Comparison of ENCODE assay signal across 8 mouse cellular contexts in genomic region chr5:137610548-137611244, GRCm38 (mm10). TPM values are rescaled to one million over a fixed set of nuclear protein-coding genes. Genes with fewer than 3 reads are reported as not detected.
DNase-seq lines count a peak whose midpoint lies in the region; ATAC-seq lines count a peak whose summit lies in the region.

No protein-coding gene starts in this region.

- no peak overlapping the region for H3K27ac ChIP-seq in forebrain, embryonic 13.5 days
- H3K27ac ChIP-seq in forebrain, embryonic 14.5 days (ENCODE audit: low read depth, low read length): no peak overlapping the region; the same call in 1 of the 2 replicates
- peak overlapping the region; percentile 97 for H3K27ac ChIP-seq in embryonic facial prominence, embryonic 15.5 days (replicated peaks)
- H3K27ac ChIP-seq in hindbrain, embryonic 11.5 days (ENCODE audit: low read depth, low read length): peak overlapping the region; percentile 70; the same call in 1 of the 2 replicates
- H3K27ac ChIP-seq in limb, embryonic 15.5 days: peak overlapping the region; percentile 96
- peak overlapping the region; percentile 78 for H3K27ac ChIP-seq in neural tube, embryonic 13.5 days (replicated peaks)

- DNase-seq in forebrain, embryonic 14.5 days (ENCODE audit: low spot score): no peak
- DNase-seq in hindbrain, embryonic 11.5 days (ENCODE audit: low spot score): peak; percentile 68
- DNase-seq in cerebellum, adult 8-10 months: no peak

- peaks cover 10% of the 10 kb centered on the region; the same call in 1 of the 2 replicates for H3K4me1 ChIP-seq in forebrain, embryonic 13.5 days
- H3K4me1 ChIP-seq in forebrain, embryonic 14.5 days (ENCODE audit: control insufficient read depth, insufficient read depth, low read length): no peaks in the 10 kb centered on the region
- H3K4me1 ChIP-seq in embryonic facial prominence, embryonic 15.5 days: peaks cover 62% of the 10 kb centered on the region
- H3K4me1 ChIP-seq in hindbrain, embryonic 11.5 days (replicated peaks; ENCODE audit: control insufficient read depth, insufficient read depth, low read length): peaks cover 13% of the 10 kb centered on the region; the same call in 1 of the 2 replicates
- peaks cover 62% of the 10 kb centered on the region for H3K4me1 ChIP-seq in limb, embryonic 15.5 days
- peaks cover 21% of the 10 kb centered on the region for H3K4me1 ChIP-seq in neural tube, embryonic 13.5 days (replicated peaks)

- no peaks in the 10 kb centered on the region for H3K36me3 ChIP-seq in forebrain, embryonic 13.5 days (ENCODE audit: poor library complexity, severe bottlenecking)
- no peaks in the 10 kb centered on the region for H3K36me3 ChIP-seq in forebrain, embryonic 14.5 days (ENCODE audit: control insufficient read depth, insufficient read depth, low read length)
- H3K36me3 ChIP-seq in embryonic facial prominence, embryonic 15.5 days: peaks cover 15% of the 10 kb centered on the region
- no peaks in the 10 kb centered on the region for H3K36me3 ChIP-seq in hindbrain, embryonic 11.5 days (ENCODE audit: control insufficient read depth, insufficient read depth, low read length)
- peaks cover 17% of the 10 kb centered on the region for H3K36me3 ChIP-seq in limb, embryonic 15.5 days
- no peaks in the 10 kb centered on the region for H3K36me3 ChIP-seq in neural tube, embryonic 13.5 days

- 19% methylated on average over 11 of the region's 12 CpGs for WGBS in forebrain, embryonic 13.5 days
- 13% methylated on average over 12 of the region's 12 CpGs for WGBS in forebrain, embryonic 14.5 days
- 2% methylated on average over 12 of the region's 12 CpGs for WGBS in embryonic facial prominence, embryonic 15.5 days
- 14% methylated on average over 11 of the region's 12 CpGs for WGBS in hindbrain, embryonic 11.5 days
- WGBS in limb, embryonic 15.5 days: 4% methylated on average over 12 of the region's 12 CpGs
- 20% methylated on average over 12 of the region's 12 CpGs for WGBS in neural tube, embryonic 13.5 days

- H3K27me3 ChIP-seq in forebrain, embryonic 13.5 days: peaks cover 23% of the 10 kb centered on the region
- H3K27me3 ChIP-seq in forebrain, embryonic 14.5 days (replicated peaks; ENCODE audit: control insufficient read depth, insufficient read depth, low read length): 0 out of 2 replicates have a peak, but pooled peaks cover 3% of the 10 kb centered on the region
- H3K27me3 ChIP-seq in embryonic facial prominence, embryonic 15.5 days: no peaks in the 10 kb centered on the region
- H3K27me3 ChIP-seq in hindbrain, embryonic 11.5 days (ENCODE audit: control insufficient read depth, insufficient read depth, low read length): peaks cover 2% of the 10 kb centered on the region; the same call in 1 of the 2 replicates
- H3K27me3 ChIP-seq in limb, embryonic 15.5 days: no peaks in the 10 kb centered on the region
- H3K27me3 ChIP-seq in neural tube, embryonic 13.5 days: peaks cover 21% of the 10 kb centered on the region

- H3K4me3 ChIP-seq in forebrain, embryonic 13.5 days: no peak overlapping the region
- no peak overlapping the region for H3K4me3 ChIP-seq in forebrain, embryonic 14.5 days (ENCODE audit: low read depth, low read length)
- peak overlapping the region; percentile 41 for H3K4me3 ChIP-seq in embryonic facial prominence, embryonic 15.5 days (replicated peaks)
- H3K4me3 ChIP-seq in hindbrain, embryonic 11.5 days (ENCODE audit: low read depth, low read length): no peak overlapping the region; the same call in 1 of the 2 replicates
- peak overlapping the region; percentile 45 for H3K4me3 ChIP-seq in limb, embryonic 15.5 days
- peak overlapping the region; percentile 10 for H3K4me3 ChIP-seq in neural tube, embryonic 13.5 days

- no peaks in the 10 kb centered on the region for H3K9me3 ChIP-seq in forebrain, embryonic 13.5 days (replicated peaks)
- no peaks in the 10 kb centered on the region for H3K9me3 ChIP-seq in forebrain, embryonic 14.5 days (replicated peaks; ENCODE audit: control insufficient read depth, low read length)
- H3K9me3 ChIP-seq in embryonic facial prominence, embryonic 15.5 days (replicated peaks): no peaks in the 10 kb centered on the region
- no peaks in the 10 kb centered on the region for H3K9me3 ChIP-seq in hindbrain, embryonic 11.5 days (ENCODE audit: control insufficient read depth, low read length)
- no peaks in the 10 kb centered on the region for H3K9me3 ChIP-seq in limb, embryonic 15.5 days
- no peaks in the 10 kb centered on the region for H3K9me3 ChIP-seq in neural tube, embryonic 13.5 days

- ATAC-seq in forebrain, embryonic 13.5 days: no peak
- ATAC-seq in forebrain, embryonic 14.5 days: no peak
- ATAC-seq in embryonic facial prominence, embryonic 15.5 days (ENCODE audit: insufficient number of reproducible peaks, low FRiP score, low TSS enrichment, low read depth): peak; percentile 78
- ATAC-seq in hindbrain, embryonic 11.5 days (ENCODE audit: low FRiP score): 0 out of 2 replicates have a peak, but pooled peaks have one; percentile 26
- peak; percentile 72 for ATAC-seq in limb, embryonic 15.5 days (ENCODE audit: insufficient number of reproducible peaks, low FRiP score, low TSS enrichment, low read depth)
- no peak for ATAC-seq in neural tube, embryonic 13.5 days (ENCODE audit: low read depth)
- no peak for ATAC-seq in erythroblast, adult 5-6 weeks (replicated peaks; ENCODE audit: low FRiP score, poor library complexity, severe bottlenecking)

- H3K4me2 ChIP-seq in forebrain, embryonic 13.5 days: no peak overlapping the region; the same call in 1 of the 2 replicates
- H3K4me2 ChIP-seq in forebrain, embryonic 14.5 days (ENCODE audit: low read length): no peak overlapping the region; the same call in 1 of the 2 replicates
- H3K4me2 ChIP-seq in embryonic facial prominence, embryonic 15.5 days (replicated peaks): peak overlapping the region; percentile 53
- H3K4me2 ChIP-seq in hindbrain, embryonic 11.5 days (replicated peaks; ENCODE audit: low read depth, low read length): peak overlapping the region; percentile 14; the same call in 1 of the 2 replicates
- H3K4me2 ChIP-seq in limb, embryonic 15.5 days: peak overlapping the region; percentile 54
- H3K4me2 ChIP-seq in neural tube, embryonic 13.5 days: peak overlapping the region; percentile 37

- H3K9ac ChIP-seq in forebrain, embryonic 13.5 days: peak overlapping the region; percentile 21; the same call in 1 of the 2 replicates
- no peak overlapping the region for H3K9ac ChIP-seq in forebrain, embryonic 14.5 days (ENCODE audit: low read length)
- peak overlapping the region; percentile 33; the same call in 1 of the 2 replicates for H3K9ac ChIP-seq in embryonic facial prominence, embryonic 15.5 days
- peak overlapping the region; percentile 54 for H3K9ac ChIP-seq in hindbrain, embryonic 11.5 days (ENCODE audit: low read depth, low read length)
- H3K9ac ChIP-seq in limb, embryonic 15.5 days: peak overlapping the region; percentile 21; the same call in 1 of the 2 replicates
- peak overlapping the region; percentile 47; the same call in 1 of the 2 replicates for H3K9ac ChIP-seq in neural tube, embryonic 13.5 days

RNA-seq across cellular contexts. Expression of gene Pcolce, which starts 2.9 kb away (rescaled TPM):
- polyA plus RNA-seq in forebrain, embryonic 13.5 days (2015; fragmentation: Nextera tagmentation; extraction: Ambion mirVana): 6.9 and 7.1 TPM in 2 replicates
- 10.5 and 12.3 TPM in 2 replicates for polyA plus RNA-seq in forebrain, embryonic 14.5 days (2014; fragmentation: Nextera tagmentation; extraction: Ambion mirVana)
- polyA plus RNA-seq in embryonic facial prominence, embryonic 15.5 days (2015; fragmentation: Nextera tagmentation; extraction: Ambion mirVana): 261 and 273 TPM in 2 replicates
- 67.0 and 87.3 TPM in 2 replicates for polyA plus RNA-seq in hindbrain, embryonic 11.5 days (2014; fragmentation: Nextera tagmentation; extraction: Ambion mirVana)
- polyA plus RNA-seq in limb, embryonic 15.5 days (2015; fragmentation: Nextera tagmentation; extraction: Ambion mirVana): 303 and 362 TPM in 2 replicates
- polyA plus RNA-seq in neural tube, embryonic 13.5 days (2015; fragmentation: Nextera tagmentation; extraction: Ambion mirVana): 40.6 and 42.7 TPM in 2 replicates
- total RNA-seq in erythroblast, adult 5-6 weeks (2015; ENCODE audit: low replicate concordance): not detected in 2 replicates
- not detected in 2 replicates for total RNA-seq in erythroblast, adult 5-6 weeks (2017; ENCODE audit: low replicate concordance)

RNA-seq across cellular contexts. Expression of gene Mospd3, which starts 9.8 kb away (rescaled TPM):
- polyA plus RNA-seq in forebrain, embryonic 13.5 days (2015; fragmentation: Nextera tagmentation; extraction: Ambion mirVana): 31.1 and 31.9 TPM in 2 replicates
- 44.4 and 58.4 TPM in 2 replicates for polyA plus RNA-seq in forebrain, embryonic 14.5 days (2014; fragmentation: Nextera tagmentation; extraction: Ambion mirVana)
- 43.3 and 47.3 TPM in 2 replicates for polyA plus RNA-seq in embryonic facial prominence, embryonic 15.5 days (2015; fragmentation: Nextera tagmentation; extraction: Ambion mirVana)
- 22.6 and 22.9 TPM in 2 replicates for polyA plus RNA-seq in hindbrain, embryonic 11.5 days (2014; fragmentation: Nextera tagmentation; extraction: Ambion mirVana)
- 40.6 and 41.8 TPM in 2 replicates for polyA plus RNA-seq in limb, embryonic 15.5 days (2015; fragmentation: Nextera tagmentation; extraction: Ambion mirVana)
- polyA plus RNA-seq in neural tube, embryonic 13.5 days (2015; fragmentation: Nextera tagmentation; extraction: Ambion mirVana): 50.0 and 58.1 TPM in 2 replicates
- total RNA-seq in erythroblast, adult 5-6 weeks (2015; ENCODE audit: low replicate concordance): 18.6 and 37.2 TPM in 2 replicates
- total RNA-seq in erythroblast, adult 5-6 weeks (2017; ENCODE audit: low replicate concordance): 0.43 TPM in 1 of 2 replicates, not detected in the other

RNA-seq across cellular contexts. Expression of gene Fbxo24, which starts 18.1 kb away (rescaled TPM):
- 0.14 and 0.22 TPM in 2 replicates for polyA plus RNA-seq in forebrain, embryonic 13.5 days (2015; fragmentation: Nextera tagmentation; extraction: Ambion mirVana)
- polyA plus RNA-seq in forebrain, embryonic 14.5 days (2014; fragmentation: Nextera tagmentation; extraction: Ambion mirVana): 0.10 TPM in 1 of 2 replicates, not detected in the other
- 0.25 and 0.26 TPM in 2 replicates for polyA plus RNA-seq in embryonic facial prominence, embryonic 15.5 days (2015; fragmentation: Nextera tagmentation; extraction: Ambion mirVana)
- 0.15 and 0.27 TPM in 2 replicates for polyA plus RNA-seq in hindbrain, embryonic 11.5 days (2014; fragmentation: Nextera tagmentation; extraction: Ambion mirVana)
- 0.09 TPM in 1 of 2 replicates, not detected in the other for polyA plus RNA-seq in limb, embryonic 15.5 days (2015; fragmentation: Nextera tagmentation; extraction: Ambion mirVana)
- 0.17 and 0.20 TPM in 2 replicates for polyA plus RNA-seq in neural tube, embryonic 13.5 days (2015; fragmentation: Nextera tagmentation; extraction: Ambion mirVana)
- total RNA-seq in erythroblast, adult 5-6 weeks (2015; ENCODE audit: low replicate concordance): not detected in 2 replicates
- not detected in 2 replicates for total RNA-seq in erythroblast, adult 5-6 weeks (2017; ENCODE audit: low replicate concordance)

RNA-seq across cellular contexts. Expression of gene Lrch4, which starts 18.2 kb away (rescaled TPM):
- 24.5 and 25.0 TPM in 2 replicates for polyA plus RNA-seq in forebrain, embryonic 13.5 days (2015; fragmentation: Nextera tagmentation; extraction: Ambion mirVana)
- 12.3 and 12.4 TPM in 2 replicates for polyA plus RNA-seq in forebrain, embryonic 14.5 days (2014; fragmentation: Nextera tagmentation; extraction: Ambion mirVana)
- 37.2 and 48.9 TPM in 2 replicates for polyA plus RNA-seq in embryonic facial prominence, embryonic 15.5 days (2015; fragmentation: Nextera tagmentation; extraction: Ambion mirVana)
- polyA plus RNA-seq in hindbrain, embryonic 11.5 days (2014; fragmentation: Nextera tagmentation; extraction: Ambion mirVana): 25.9 and 28.5 TPM in 2 replicates
- 32.8 and 34.1 TPM in 2 replicates for polyA plus RNA-seq in limb, embryonic 15.5 days (2015; fragmentation: Nextera tagmentation; extraction: Ambion mirVana)
- polyA plus RNA-seq in neural tube, embryonic 13.5 days (2015; fragmentation: Nextera tagmentation; extraction: Ambion mirVana): 23.8 and 24.5 TPM in 2 replicates
- 9.0 and 27.2 TPM in 2 replicates for total RNA-seq in erythroblast, adult 5-6 weeks (2015; ENCODE audit: low replicate concordance)
- 10.6 and 13.9 TPM in 2 replicates for total RNA-seq in erythroblast, adult 5-6 weeks (2017; ENCODE audit: low replicate concordance)

RNA-seq across cellular contexts. Expression of gene Gm20605, which starts 18.3 kb away (rescaled TPM):
- polyA plus RNA-seq in forebrain, embryonic 13.5 days (2015; fragmentation: Nextera tagmentation; extraction: Ambion mirVana): 7.3 and 10.8 TPM in 2 replicates
- polyA plus RNA-seq in forebrain, embryonic 14.5 days (2014; fragmentation: Nextera tagmentation; extraction: Ambion mirVana): 4.6 and 6.6 TPM in 2 replicates
- 12.7 and 13.1 TPM in 2 replicates for polyA plus RNA-seq in embryonic facial prominence, embryonic 15.5 days (2015; fragmentation: Nextera tagmentation; extraction: Ambion mirVana)
- 5.0 and 6.3 TPM in 2 replicates for polyA plus RNA-seq in hindbrain, embryonic 11.5 days (2014; fragmentation: Nextera tagmentation; extraction: Ambion mirVana)
- polyA plus RNA-seq in limb, embryonic 15.5 days (2015; fragmentation: Nextera tagmentation; extraction: Ambion mirVana): 8.0 and 8.5 TPM in 2 replicates
- 6.7 and 7.9 TPM in 2 replicates for polyA plus RNA-seq in neural tube, embryonic 13.5 days (2015; fragmentation: Nextera tagmentation; extraction: Ambion mirVana)
- 1.9 and 6.3 TPM in 2 replicates for total RNA-seq in erythroblast, adult 5-6 weeks (2015; ENCODE audit: low replicate concordance)
- total RNA-seq in erythroblast, adult 5-6 weeks (2017; ENCODE audit: low replicate concordance): 0.94 and 4.7 TPM in 2 replicates

Comparison
In these comparisons a context has a peak if more than half of its experiments do, and no peak if none do; other contexts are left out.
1. ATAC-seq: peak in embryonic facial prominence, embryonic 15.5 days (single experiment), hindbrain, embryonic 11.5 days (single experiment) and limb, embryonic 15.5 days (single experiment); none in forebrain, embryonic 13.5 days (single experiment), forebrain, embryonic 14.5 days (single experiment), neural tube, embryonic 13.5 days (single experiment) and erythroblast, adult 5-6 weeks (single experiment).
2. H3K27ac ChIP-seq: peak in embryonic facial prominence, embryonic 15.5 days (single experiment), hindbrain, embryonic 11.5 days (single experiment), limb, embryonic 15.5 days (single experiment) and neural tube, embryonic 13.5 days (single experiment); none in forebrain, embryonic 13.5 days (single experiment) and forebrain, embryonic 14.5 days (single experiment).
3. H3K4me2 ChIP-seq: peak in embryonic facial prominence, embryonic 15.5 days (single experiment), hindbrain, embryonic 11.5 days (single experiment), limb, embryonic 15.5 days (single experiment) and neural tube, embryonic 13.5 days (single experiment); none in forebrain, embryonic 13.5 days (single experiment) and forebrain, embryonic 14.5 days (single experiment).
4. H3K4me3 ChIP-seq: peak in embryonic facial prominence, embryonic 15.5 days (single experiment), limb, embryonic 15.5 days (single experiment) and neural tube, embryonic 13.5 days (single experiment); none in forebrain, embryonic 13.5 days (single experiment), forebrain, embryonic 14.5 days (single experiment) and hindbrain, embryonic 11.5 days (single experiment).